Mouse (Mus musculus): Measurements from ENCODE around the gene Ppm1e. TPM values are rescaled to one million over a fixed set of nuclear protein-coding genes. Genes with fewer than 3 reads are reported as not detected.

Gene Ppm1e
- total RNA-seq, 1 experiment = 0.54 TPM

GRCm38 (mm10) chr11:87222686-87223085, 136.1 kb downstream of the Ppm1e start:
- Histone ChIP-seq H3K9me3 (ENCODE audit: control insufficient read depth, insufficient read depth, low read depth, low read length) (no peaks in the 10 kb centered on the region), H3K36me3 (ENCODE audit: control insufficient read depth, insufficient read depth, low read length, poor library complexity, severe bottlenecking) (peaks cover 14% of the 10 kb centered on the region), H3K27ac (ENCODE audit: insufficient read depth, low read depth, low read length, poor library complexity, severe bottlenecking) (no peak overlapping the region), H3K9ac (ENCODE audit: insufficient read depth, low read depth, low read length, poor library complexity, severe bottlenecking) (no peak overlapping the region), H3K4me1 (ENCODE audit: control insufficient read depth in 2 of 2, insufficient read depth in 2 of 2, low read length in 2 of 2, poor library complexity in 1 of 2) (no peaks in the 10 kb centered on the region), H3K4me3 (ENCODE audit: insufficient read depth in 1 of 2, low read depth in 1 of 2, low read length in 2 of 2, poor library complexity in 1 of 2, severe bottlenecking in 1 of 2) (no peak overlapping the region)
- DNase-seq (ENCODE audit: low read depth, low spot score) = no peak
- TF ChIP-seq MAFK (IDR thresholded peaks at IDR 0.05; ENCODE audit: insufficient read depth, low read depth, low read length) (no peak), CHD2 (IDR thresholded peaks at IDR 0.05; ENCODE audit: low read depth, low read length) (no peak), ZNF384 (IDR thresholded peaks at IDR 0.05; ENCODE audit: low read depth, low read length) (no peak), HCFC1 (IDR thresholded peaks at IDR 0.05; ENCODE audit: borderline replicate concordance, insufficient read depth, low read length) (no peak), ZC3H11A (IDR thresholded peaks at IDR 0.05; ENCODE audit: borderline replicate concordance, low read depth, low read length) (no peak)
- in situ Hi-C loops (cut with MboI; ENCODE audit: low sequenced_read_pairs in 2 of 2, unreplicated experiment in 2 of 2) = no loop called here

- no peak for DNase-seq (ENCODE audit: low read depth, low spot score)
- Histone ChIP-seq H3K27ac (ENCODE audit: insufficient read depth, low read depth, low read length, poor library complexity, severe bottlenecking) (no peak overlapping the region), H3K9me3 (ENCODE audit: control insufficient read depth, insufficient read depth, low read depth, low read length) (no peaks in the 10 kb centered on the region), H3K4me1 (ENCODE audit: control insufficient read depth in 2 of 2, insufficient read depth in 2 of 2, low read length in 2 of 2, poor library complexity in 1 of 2) (no peaks in the 10 kb centered on the region), H3K36me3 (ENCODE audit: control insufficient read depth, insufficient read depth, low read length, poor library complexity, severe bottlenecking) (peaks cover 5% of the 10 kb centered on the region), H3K4me3 (ENCODE audit: insufficient read depth in 1 of 2, low read depth in 1 of 2, low read length in 2 of 2, poor library complexity in 1 of 2, severe bottlenecking in 1 of 2) (no peak overlapping the region), H3K9ac (ENCODE audit: insufficient read depth, low read depth, low read length, poor library complexity, severe bottlenecking) (no peak overlapping the region)
- in situ Hi-C loops (cut with MboI; ENCODE audit: low sequenced_read_pairs in 2 of 2, unreplicated experiment in 2 of 2) = no loop called here
- TF ChIP-seq MAFK (IDR thresholded peaks at IDR 0.05; ENCODE audit: insufficient read depth, low read depth, low read length) (no peak), ZC3H11A (IDR thresholded peaks at IDR 0.05; ENCODE audit: borderline replicate concordance, low read depth, low read length) (no peak), HCFC1 (IDR thresholded peaks at IDR 0.05; ENCODE audit: borderline replicate concordance, insufficient read depth, low read length) (no peak), CHD2 (IDR thresholded peaks at IDR 0.05; ENCODE audit: low read depth, low read length) (no peak), ZNF384 (IDR thresholded peaks at IDR 0.05; ENCODE audit: low read depth, low read length) (no peak)
Measured at GRCm38 (mm10) chr11:87212313-87212712, 146.5 kb downstream of the Ppm1e start.

Other genes with a start within 250 kb of the Ppm1e start
- gene Ska2, start 249.8 kb downstream of the Ppm1e start, total RNA-seq (2012; rRNA removed) = 9.2 and 17.2 TPM in 2 replicates
- 36.9 and 39.2 TPM in 2 replicates for gene Trim37, start 231.9 kb downstream of the Ppm1e start, total RNA-seq (2012; rRNA removed)
- gene Rad51c, start 45.9 kb upstream of the Ppm1e start, total RNA-seq (2012; rRNA removed) = 6.7 and 9.9 TPM in 2 replicates
- 10.4 and 11.4 TPM in 2 replicates for gene Tex14, start 46.0 kb upstream of the Ppm1e start, total RNA-seq (2012; rRNA removed)
- 0.27 and 0.32 TPM in 2 replicates for gene Gm11492, start 207.6 kb upstream of the Ppm1e start, total RNA-seq (2012; rRNA removed)
- gene Sept4, start 209.9 kb upstream of the Ppm1e start, total RNA-seq (2012; rRNA removed) = 6.1 and 6.6 TPM in 2 replicates
- 26.2 and 27.7 TPM in 2 replicates for gene Mtmr4, start 233.1 kb upstream of the Ppm1e start, total RNA-seq (2012; rRNA removed)

Data from ES-E14 (cell line).